Mouse (Mus musculus): ENCODE measurements around the gene Ube2h.
"Not testable (repeated sequence)": the region's sequence is repeated elsewhere in the genome, so short reads cannot be mapped to it uniquely, and the experiment has no call there.

Gene Ube2h

GRCm38 (mm10) chr6:30304399-30304917 lies at the start of gene Ube2h:
Ube2h (minus strand) TSS chr6:30304539.
- peak; percentile 100 for DNase-seq

- DNase-seq, result peak in 1 of 2 experiments; percentile 4
Observed at GRCm38 (mm10) chr6:30353661-30354060, 49.3 kb upstream of the Ube2h start.

- no peak for DNase-seq
Observed at GRCm38 (mm10) chr6:30352762-30353161, 48.4 kb upstream of the Ube2h start.

- DNase-seq, result peak in 1 of 2 experiments; percentile 22
Observed at GRCm38 (mm10) chr6:30351290-30351689, 47.0 kb upstream of the Ube2h start.

- DNase-seq, result no peak
Observed at GRCm38 (mm10) chr6:30347288-30347801, 43.0 kb upstream of the Ube2h start.

- DNase-seq, result no peak
Observed at GRCm38 (mm10) chr6:30346737-30347136, 42.4 kb upstream of the Ube2h start.

- DNase-seq, result no peak
Observed at GRCm38 (mm10) chr6:30344032-30344431, 39.7 kb upstream of the Ube2h start.

GRCm38 (mm10) chr6:30340231-30340873 lies 36.0 kb upstream of the Ube2h start:
- no peak for DNase-seq

GRCm38 (mm10) chr6:30336912-30337311 lies 32.6 kb upstream of the Ube2h start:
- DNase-seq, result peak; percentile 63 to 65

GRCm38 (mm10) chr6:30332262-30332661 lies 27.9 kb upstream of the Ube2h start:
- DNase-seq, result no peak

- DNase-seq, result no peak
Observed at GRCm38 (mm10) chr6:30330706-30331105, 26.4 kb upstream of the Ube2h start.

- DNase-seq, result no peak
Observed at GRCm38 (mm10) chr6:30325932-30326501, 21.7 kb upstream of the Ube2h start.

GRCm38 (mm10) chr6:30321002-30321401 lies 16.7 kb upstream of the Ube2h start:
- DNase-seq, result no peak

GRCm38 (mm10) chr6:30319216-30319615 lies 14.9 kb upstream of the Ube2h start:
- no peak for DNase-seq

- no peak for DNase-seq
Observed at GRCm38 (mm10) chr6:30312006-30312405, 7.7 kb upstream of the Ube2h start.

GRCm38 (mm10) chr6:30308751-30309150 lies 4.4 kb upstream of the Ube2h start:
- no peak for DNase-seq

GRCm38 (mm10) chr6:30307691-30308090 lies 3.4 kb upstream of the Ube2h start:
- DNase-seq, result no peak

GRCm38 (mm10) chr6:30303771-30304398 lies 454 bp downstream of the Ube2h start:
- DNase-seq, result not testable (repeated sequence)

GRCm38 (mm10) chr6:30302781-30303631 lies 1.3 kb downstream of the Ube2h start:
- peak; percentile 65 to 69 for DNase-seq

- no peak for DNase-seq
Observed at GRCm38 (mm10) chr6:30302156-30302555, 2.2 kb downstream of the Ube2h start.

GRCm38 (mm10) chr6:30300901-30301300 lies 3.4 kb downstream of the Ube2h start:
- no peak for DNase-seq

GRCm38 (mm10) chr6:30300372-30300771 lies 4.0 kb downstream of the Ube2h start:
- peak; percentile 75 to 77 for DNase-seq

- no peak for DNase-seq
Observed at GRCm38 (mm10) chr6:30299683-30300082, 4.7 kb downstream of the Ube2h start.

Measured in B cell, adult 2 months (primary cell).